ENCODE assay signal across 27 mouse cellular contexts in genomic region chr15:25966220-25966774, GRCm38 (mm10). TPM values are rescaled to one million over a fixed set of nuclear protein-coding genes. Genes with fewer than 3 reads are reported as not detected.
DNase-seq lines count a peak whose midpoint lies in the region; ATAC-seq and TF ChIP-seq lines count a peak whose summit lies in the region.
"Had no signal": no experiment of that assay in that cellular context is flagged by ENCODE, and none has a peak within 500 bp of the region (broad histone marks: within the 10 kb centered on the region; RNA-seq: fewer than 3 reads in every experiment).

No protein-coding gene starts in this region.

- TF ChIP-seq CTCF in intestine, postnatal 0 days (IDR thresholded peaks at IDR 0.05; ENCODE audit: low read depth) = no peak

- WGBS in heart, embryonic 16.5 days = 39% methylated on average over 6 of the region's 6 CpGs
- WGBS in heart, embryonic 12.5 days = 51% methylated on average over 6 of the region's 6 CpGs
- WGBS in intestine, postnatal 0 days = 32% methylated on average over 6 of the region's 6 CpGs

- no peaks in the 10 kb centered on the region for H3K27me3 ChIP-seq in heart, embryonic 16.5 days (ENCODE audit: control insufficient read depth, insufficient read depth, low read length)
- no peaks in the 10 kb centered on the region for H3K27me3 ChIP-seq in heart, embryonic 12.5 days (replicated peaks)
- H3K27me3 ChIP-seq in intestine, postnatal 0 days (replicated peaks; ENCODE audit: control insufficient read depth, insufficient read depth, low read length) = no peaks in the 10 kb centered on the region
- H3K27me3 ChIP-seq: forebrain, embryonic 12.5 days; Patski had no signal

- ATAC-seq in heart, embryonic 16.5 days (replicated peaks; ENCODE audit: extremely low read depth, insufficient read depth, low FRiP score) = no peak; the same call in 1 of the 2 replicates
- no peak for ATAC-seq in heart, embryonic 12.5 days (ENCODE audit: insufficient number of reproducible peaks, low FRiP score)
- 0 out of 2 replicates have a peak, but pooled peaks have one; percentile 22 for ATAC-seq in common myeloid progenitor, adult 5-6 weeks (replicated peaks; ENCODE audit: low read depth, poor library complexity, severe bottlenecking)
- ATAC-seq in intestine, postnatal 0 days = peak; percentile 79
- ATAC-seq: midbrain, embryonic 16.5 days; Patski had no signal

- DNase-seq in layer of hippocampus, postnatal 14 days (ENCODE audit: low spot score in 2 of 2) = no peak
- no peak for DNase-seq in cerebellum, postnatal 36 days
- DNase-seq in layer of hippocampus, postnatal 36 days = no peak
- DNase-seq: adrenal gland, postnatal 10 days; cerebellum, adult 11 months; cerebellum, adult 9-10 months; gastrocnemius, postnatal 10 days; heart, postnatal 4 days; kidney, adult 8-10 months; liver; lung, adult 2 months; lung, postnatal 10 days; right cerebral cortex, postnatal 25 days; thymus, postnatal 4 days had no signal

- no peaks in the 10 kb centered on the region for H3K9me3 ChIP-seq in heart, embryonic 16.5 days (replicated peaks; ENCODE audit: control insufficient read depth, low read length)
- H3K9me3 ChIP-seq in heart, embryonic 12.5 days (replicated peaks) = no peaks in the 10 kb centered on the region
- no peaks in the 10 kb centered on the region for H3K9me3 ChIP-seq in intestine, postnatal 0 days (ENCODE audit: control insufficient read depth)
- H3K9me3 ChIP-seq: forebrain, embryonic 12.5 days; midbrain, embryonic 10.5 days had no signal

- H3K4me1 ChIP-seq in heart, embryonic 16.5 days (ENCODE audit: control insufficient read depth, insufficient read depth, low read length) = peaks cover 12% of the 10 kb centered on the region
- peaks cover 18% of the 10 kb centered on the region; the same call in 1 of the 2 replicates for H3K4me1 ChIP-seq in heart, embryonic 12.5 days (replicated peaks)
- H3K4me1 ChIP-seq in intestine, postnatal 0 days (replicated peaks; ENCODE audit: control insufficient read depth, insufficient read depth, low read length) = no peaks in the 10 kb centered on the region
- H3K4me1 ChIP-seq: forebrain, embryonic 12.5 days; midbrain, embryonic 10.5 days had no signal

- H3K27ac ChIP-seq in heart, embryonic 16.5 days (ENCODE audit: low read length) = peak overlapping the region; percentile 7; the same call in 1 of the 2 replicates
- H3K27ac ChIP-seq in heart, embryonic 12.5 days (ENCODE audit: poor library complexity, severe bottlenecking) = no peak overlapping the region
- no peak overlapping the region for H3K27ac ChIP-seq in intestine, postnatal 0 days (ENCODE audit: low read depth, low read length)
- H3K27ac ChIP-seq: forebrain, embryonic 12.5 days; hindbrain, embryonic 14.5 days; kidney, postnatal 0 days; liver, embryonic 14.5 days; midbrain, embryonic 10.5 days; stomach, postnatal 0 days had no signal

- peaks cover 9% of the 10 kb centered on the region for H3K36me3 ChIP-seq in heart, embryonic 16.5 days (ENCODE audit: control insufficient read depth, insufficient read depth)
- peaks cover 11% of the 10 kb centered on the region for H3K36me3 ChIP-seq in heart, embryonic 12.5 days
- no peaks in the 10 kb centered on the region for H3K36me3 ChIP-seq in intestine, postnatal 0 days (ENCODE audit: control insufficient read depth, insufficient read depth)
- H3K36me3 ChIP-seq: forebrain, embryonic 12.5 days; midbrain, embryonic 10.5 days had no signal

- no peak overlapping the region for H3K4me2 ChIP-seq in heart, embryonic 16.5 days (ENCODE audit: low read depth, low read length)
- no peak overlapping the region for H3K4me2 ChIP-seq in heart, embryonic 12.5 days
- no peak overlapping the region for H3K4me2 ChIP-seq in intestine, postnatal 0 days (replicated peaks; ENCODE audit: low read depth)
- H3K4me2 ChIP-seq: forebrain, embryonic 12.5 days; hindbrain, embryonic 14.5 days had no signal

- H3K9ac ChIP-seq in heart, embryonic 16.5 days (ENCODE audit: low read length) = no peak overlapping the region
- no peak overlapping the region for H3K9ac ChIP-seq in heart, embryonic 12.5 days
- H3K9ac ChIP-seq in intestine, postnatal 0 days (ENCODE audit: low read depth, low read length) = no peak overlapping the region
- H3K9ac ChIP-seq: forebrain, embryonic 12.5 days; hindbrain, embryonic 14.5 days; liver, embryonic 14.5 days had no signal

- no peak overlapping the region for H3K4me3 ChIP-seq in heart, embryonic 16.5 days (ENCODE audit: low read length)
- H3K4me3 ChIP-seq in heart, embryonic 12.5 days = no peak overlapping the region
- H3K4me3 ChIP-seq in intestine, postnatal 0 days (ENCODE audit: low read depth, low read length) = no peak overlapping the region
- H3K4me3 ChIP-seq: erythroblast, embryonic 14.5 days; forebrain, embryonic 12.5 days; midbrain, embryonic 10.5 days had no signal

RNA-seq across cellular contexts. Expression of gene Zfp622, which starts 17.9 kb away (rescaled TPM):
- 16.8 and 18.1 TPM in 2 replicates for polyA plus RNA-seq in heart, embryonic 16.5 days (2015; fragmentation: Nextera tagmentation; extraction: Ambion mirVana)
- 24.2 and 25.4 TPM in 2 replicates for polyA plus RNA-seq in heart, embryonic 12.5 days (2016; fragmentation: Nextera tagmentation; extraction: Ambion mirVana)
- 120 and 123 TPM in 2 replicates for total RNA-seq in common myeloid progenitor, adult 5-6 weeks (2017)
- 23.3 and 24.4 TPM in 2 replicates for polyA plus RNA-seq in intestine, postnatal 0 days (2015; fragmentation: Nextera tagmentation; extraction: Ambion mirVana)
- 10 to 100 TPM; 31.0 to 36.8 TPM for total RNA-seq in layer of hippocampus, postnatal 14 days (2021)
- total RNA-seq in layer of hippocampus, postnatal 36 days (2021) = 10 to 100 TPM; 41.0 to 47.9 TPM

Comparison
In these comparisons a context has a peak if more than half of its experiments do, and no peak if none do; other contexts are left out.
1. ATAC-seq: peak in common myeloid progenitor, adult 5-6 weeks (single experiment) and intestine, postnatal 0 days (single experiment); none in heart, embryonic 16.5 days (single experiment) and heart, embryonic 12.5 days (single experiment).